Mouse (Mus musculus): ENCODE data around the gene Kcnip1.

DNA sequence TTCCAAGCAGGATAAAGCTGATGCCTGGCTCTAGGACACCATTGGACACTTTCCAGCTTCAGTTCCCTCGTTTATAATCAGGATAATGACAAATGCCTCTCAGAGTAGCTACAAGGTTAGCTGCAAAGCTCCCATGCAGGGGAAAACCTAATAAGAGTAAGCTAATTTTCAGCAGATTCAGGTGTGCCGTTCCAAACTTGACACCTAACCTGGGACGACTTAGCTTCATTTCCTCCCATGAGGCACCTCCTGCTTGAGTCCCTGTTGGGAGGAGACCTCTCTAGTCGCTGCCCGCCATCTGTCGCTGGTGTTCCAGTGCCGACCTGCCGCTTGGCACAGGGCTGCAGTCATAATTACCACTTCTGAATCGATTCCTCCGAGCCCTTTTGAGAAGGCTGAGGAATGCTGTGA, 211.4 kb downstream of the Kcnip1 start:
- TF ChIP-seq CTCF (conservative IDR thresholded peaks at IDR 0.05 in 1 of 2, IDR thresholded peaks at IDR 0.05 in 1 of 2; ENCODE audit: low read depth in 2 of 2, low read length in 2 of 2) (no peak), EP300 (IDR thresholded peaks at IDR 0.05; ENCODE audit: low read length) (no peak), RAD21 (IDR thresholded peaks at IDR 0.05; ENCODE audit: low read depth, low read length) (no peak), JUND (conservative IDR thresholded peaks at IDR 0.05; ENCODE audit: low read depth, low read length) (no peak), SIN3A (IDR thresholded peaks at IDR 0.05; ENCODE audit: low read length) (no peak), POLR2A (IDR thresholded peaks at IDR 0.05; ENCODE audit: low read depth, low read length) (no peak), MXI1 (IDR thresholded peaks at IDR 0.05; ENCODE audit: low read depth, low read length) (no peak), TBP (conservative IDR thresholded peaks at IDR 0.05; ENCODE audit: low read depth, low read length) (no peak), ETS1 (conservative IDR thresholded peaks at IDR 0.05; ENCODE audit: low read depth, low read length) (no peak)
